Mouse (Mus musculus) C2C12 (cell line): Measurements from ENCODE around the gene Lrmda.

Experiments
- CTCF ChIP-seq: IDR thresholded peaks from one replicate; pipeline ENCODE4 v1.5.1; 2011; ENCODE audit not compliant: control insufficient read depth, insufficient read depth, insufficient read length
- FOSL1 ChIP-seq: IDR thresholded peaks from one replicate; pipeline ENCODE4 v1.8.0; 2011; ENCODE audit warnings: mild to moderate bottlenecking, low read length; ENCODE audit not compliant: poor library complexity, insufficient read depth, severe bottlenecking
- MAX ChIP-seq: IDR thresholded peaks from one replicate; pipeline ENCODE4 v1.6.1; 2011; ENCODE audit warnings: mild to moderate bottlenecking, control low read depth
- MYOD1 ChIP-seq: IDR thresholded peaks from one replicate; pipeline ENCODE4 v1.6.1; 2011; ENCODE audit warnings: low read depth; ENCODE audit not compliant: control insufficient read depth, insufficient read length
- USF1 ChIP-seq: IDR thresholded peaks from one replicate; pipeline ENCODE4 v1.6.1; 2011; ENCODE audit warnings: low read depth, mild to moderate bottlenecking, control low read depth, moderate library complexity

GRCm38 (mm10) chr14:22126276-22126675 lies 106.8 kb downstream of the Lrmda start:
- TF ChIP-seq CTCF (no peak), USF1 (no peak), MAX (no peak), MYOD1 (no peak), FOSL1 (no peak)
